Mouse (Mus musculus): Measurements from ENCODE around the gene Nufip1. TPM values are rescaled to one million over a fixed set of nuclear protein-coding genes. Genes with fewer than 3 reads are reported as not detected.

The Nufip1 gene
- polyA plus RNA-seq (2015; fragmentation: Nextera tagmentation; extraction: Ambion mirVana): 8.1 and 8.6 TPM in 2 replicates

DNA sequence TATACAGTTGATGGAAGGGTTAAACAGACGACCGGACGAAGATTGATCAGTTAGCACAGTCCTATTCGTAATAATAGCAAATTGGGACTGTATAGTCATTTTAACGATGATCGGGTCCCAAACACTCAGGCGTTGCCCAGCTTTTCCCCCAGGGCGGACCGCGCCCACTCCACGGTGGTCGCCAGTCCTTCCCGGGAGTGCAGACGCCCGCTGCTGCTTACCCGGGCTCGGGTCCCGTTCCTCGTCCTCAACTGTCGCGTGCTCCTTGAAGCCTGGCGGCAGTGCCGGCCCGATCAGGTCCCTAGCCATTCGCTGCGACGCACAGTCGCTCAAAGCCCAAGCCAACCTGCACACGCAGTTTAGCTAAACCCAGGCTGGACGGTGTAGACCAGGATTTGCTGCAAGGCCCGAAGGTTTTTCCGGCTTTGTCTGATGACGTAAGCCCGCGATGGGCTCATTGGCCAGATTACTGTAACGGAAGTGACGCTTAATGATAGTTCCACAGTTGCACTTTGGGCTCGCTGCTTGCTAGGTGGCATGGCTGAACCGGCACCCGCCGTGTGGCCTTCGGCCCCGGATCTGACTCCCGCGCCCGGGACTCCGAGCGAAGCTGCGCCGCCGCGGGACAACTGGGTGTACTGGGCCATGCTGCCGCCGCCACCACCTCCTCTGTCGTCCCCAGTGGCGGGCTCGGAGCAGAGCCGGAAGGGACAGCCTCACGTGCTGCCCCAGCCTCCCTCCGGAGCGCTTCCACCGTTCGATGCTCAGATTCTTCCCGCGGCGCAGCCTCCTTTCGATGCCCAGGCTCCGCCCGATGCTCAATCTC lies at the start of gene Nufip1, which contains the start of gene Gpalpp1:
Gene Nufip1 (plus strand): TSS at position 496 of the 826 bp plus-strand sequence.
Gene Gpalpp1 (minus strand): TSS at position 365 of the 826 bp plus-strand sequence.
- Histone ChIP-seq H3K36me3 (peaks cover 24% of the 10 kb centered on the region), H3K4me3 (peak within 1 kb of the TSS; percentile 99), H3K4me1 (replicated peaks) (peaks cover 13% of the 10 kb centered on the region), H3K9ac (peak within 1 kb of the TSS; percentile 86), H3K9me3 (replicated peaks) (no peaks in the 10 kb centered on the region), H3K27me3 (no peaks in the 10 kb centered on the region), H3K4me2 (peak within 1 kb of the TSS; percentile 76), H3K27ac (peak within 1 kb of the TSS; percentile 89)
- under 1% methylated on average over 69 of the region's 69 CpGs for WGBS
- peak; percentile 99 for ATAC-seq (replicated peaks; ENCODE audit: insufficient number of reproducible peaks, insufficient read depth, low FRiP score, low read depth)

DNA sequence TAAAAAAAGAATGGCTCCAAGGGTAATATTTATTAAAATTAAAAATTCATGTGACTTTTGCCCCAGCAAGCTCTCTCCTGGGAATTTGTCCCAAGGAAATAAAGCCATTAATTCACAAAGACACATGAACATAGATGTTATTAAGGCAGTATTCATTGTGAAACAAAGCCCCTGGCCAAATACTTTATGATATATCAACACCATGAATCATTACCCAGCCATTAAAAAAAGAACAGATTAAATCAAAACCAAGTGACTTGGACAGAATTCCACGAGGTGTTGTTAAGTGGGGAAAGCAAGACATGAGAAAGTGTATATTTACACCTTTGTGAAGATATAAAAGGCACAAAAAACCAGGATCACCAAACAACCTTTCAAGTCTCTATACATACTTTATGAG lies 43.5 kb upstream of the Nufip1 start:
- no peak overlapping the region for H3K4me3 ChIP-seq
- no peak overlapping the region for H3K4me2 ChIP-seq
- H3K36me3 ChIP-seq: no peaks in the 10 kb centered on the region
- no peak overlapping the region for H3K9ac ChIP-seq
- H3K27ac ChIP-seq: no peak overlapping the region
- 76% methylated on average over 1 of the region's 1 CpGs for WGBS
- no peaks in the 10 kb centered on the region for H3K4me1 ChIP-seq (replicated peaks)
- ATAC-seq (replicated peaks; ENCODE audit: insufficient number of reproducible peaks, insufficient read depth, low FRiP score, low read depth): no peak
- no peaks in the 10 kb centered on the region for H3K27me3 ChIP-seq
- H3K9me3 ChIP-seq (replicated peaks): no peaks in the 10 kb centered on the region

GRCm38 (mm10) chr14:76068296-76068695 lies 42.4 kb upstream of the Nufip1 start:
- no peak for ATAC-seq (replicated peaks; ENCODE audit: insufficient number of reproducible peaks, insufficient read depth, low FRiP score, low read depth)
- Histone ChIP-seq H3K4me3 (no peak overlapping the region), H3K4me1 (replicated peaks) (no peaks in the 10 kb centered on the region), H3K9ac (no peak overlapping the region), H3K4me2 (no peak overlapping the region), H3K9me3 (replicated peaks) (no peaks in the 10 kb centered on the region), H3K27me3 (no peaks in the 10 kb centered on the region), H3K36me3 (no peaks in the 10 kb centered on the region), H3K27ac (no peak overlapping the region)
- WGBS: 50% methylated on average over 4 of the region's 4 CpGs

DNA sequence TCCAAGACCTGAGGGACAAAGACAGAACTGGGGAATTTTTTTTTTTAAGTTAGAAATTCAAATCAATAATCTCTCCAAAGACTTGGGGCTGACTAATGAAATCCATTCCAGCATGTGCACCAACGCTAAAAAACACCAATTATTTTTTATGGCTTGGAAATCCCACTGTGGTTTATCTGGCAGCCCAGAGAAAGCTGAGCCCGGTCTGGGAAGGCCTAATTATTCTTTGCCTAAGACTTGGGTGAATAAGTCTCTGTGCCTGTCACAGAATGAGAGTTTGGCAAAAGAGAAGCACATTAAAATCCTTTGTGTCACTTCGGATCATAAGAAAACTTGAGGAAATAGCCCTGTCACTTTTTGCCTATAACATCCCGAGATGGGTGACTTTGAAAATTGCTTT lies 41.4 kb upstream of the Nufip1 start:
- 79% methylated on average over 4 of the region's 4 CpGs for WGBS
- no peak overlapping the region for H3K27ac ChIP-seq
- ATAC-seq (replicated peaks; ENCODE audit: insufficient number of reproducible peaks, insufficient read depth, low FRiP score, low read depth): no peak

DNA sequence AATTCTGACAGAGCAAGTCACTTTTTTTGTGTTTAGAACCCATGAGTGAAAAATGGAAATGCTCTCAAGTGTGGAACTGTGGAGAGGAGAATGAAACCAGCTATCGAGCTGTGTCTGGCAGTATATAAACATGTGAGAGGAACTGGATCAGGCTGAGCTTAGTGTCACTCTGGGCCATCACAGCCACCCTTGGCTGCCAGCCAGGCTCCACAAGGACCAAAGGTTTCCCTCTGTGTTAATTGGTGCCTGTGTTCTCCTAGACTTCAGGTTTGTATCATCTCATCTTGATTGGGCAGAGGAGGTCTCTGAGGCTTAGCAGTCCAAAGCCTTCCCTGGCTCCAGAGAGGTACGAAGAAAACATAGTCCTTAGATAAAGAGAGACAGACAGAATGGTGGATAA lies 38.1 kb upstream of the Nufip1 start:
- ATAC-seq (replicated peaks; ENCODE audit: insufficient number of reproducible peaks, insufficient read depth, low FRiP score, low read depth): no peak
- no peaks in the 10 kb centered on the region for H3K4me1 ChIP-seq (replicated peaks)
- H3K36me3 ChIP-seq: no peaks in the 10 kb centered on the region
- no peak overlapping the region for H3K27ac ChIP-seq
- H3K9ac ChIP-seq: no peak overlapping the region
- H3K9me3 ChIP-seq (replicated peaks): no peaks in the 10 kb centered on the region
- no peak overlapping the region for H3K4me2 ChIP-seq
- no peak overlapping the region for H3K4me3 ChIP-seq
- WGBS: 59% methylated on average over 2 of the region's 2 CpGs
- H3K27me3 ChIP-seq: no peaks in the 10 kb centered on the region

More for the DNA sequence above, 41.4 kb upstream of the Nufip1 start:
- H3K9ac ChIP-seq: no peak overlapping the region
- no peak overlapping the region for H3K4me2 ChIP-seq
- H3K27me3 ChIP-seq: no peaks in the 10 kb centered on the region
- no peaks in the 10 kb centered on the region for H3K9me3 ChIP-seq (replicated peaks)
- H3K4me3 ChIP-seq: no peak overlapping the region
- no peaks in the 10 kb centered on the region for H3K4me1 ChIP-seq (replicated peaks)
- no peaks in the 10 kb centered on the region for H3K36me3 ChIP-seq

GRCm38 (mm10) chr14:76074206-76074605 lies 36.5 kb upstream of the Nufip1 start:
- Histone ChIP-seq H3K4me1 (replicated peaks) (no peaks in the 10 kb centered on the region), H3K4me3 (no peak overlapping the region), H3K27ac (no peak overlapping the region), H3K4me2 (no peak overlapping the region), H3K27me3 (0 out of 2 replicates have a peak, but pooled peaks cover 3% of the 10 kb centered on the region), H3K36me3 (no peaks in the 10 kb centered on the region), H3K9ac (no peak overlapping the region), H3K9me3 (replicated peaks) (no peaks in the 10 kb centered on the region)
- 61% methylated on average over 1 of the region's 1 CpGs for WGBS
- no peak for ATAC-seq (replicated peaks; ENCODE audit: insufficient number of reproducible peaks, insufficient read depth, low FRiP score, low read depth)

DNA sequence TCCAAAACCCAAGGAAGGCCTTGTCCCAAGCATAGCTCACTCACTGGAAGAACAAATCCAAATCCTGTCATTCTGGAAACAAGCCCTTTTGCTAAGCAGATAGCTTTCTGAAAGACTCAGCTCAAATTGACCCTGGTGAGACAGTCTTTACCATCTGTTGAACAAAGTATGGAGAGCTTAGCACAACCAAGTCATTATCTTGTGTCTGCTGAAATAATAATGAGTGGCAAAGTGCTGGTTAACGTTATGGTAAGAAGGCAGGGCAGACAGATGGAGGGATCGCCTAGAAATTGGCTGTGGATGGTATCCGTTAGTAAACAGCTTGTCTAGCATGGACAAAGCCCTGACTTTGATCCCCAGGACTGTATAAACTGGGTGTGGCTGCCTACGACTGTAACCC lies 35.0 kb upstream of the Nufip1 start:
- no peaks in the 10 kb centered on the region for H3K36me3 ChIP-seq
- H3K27ac ChIP-seq: no peak overlapping the region
- H3K4me3 ChIP-seq: no peak overlapping the region
- H3K9me3 ChIP-seq (replicated peaks): no peaks in the 10 kb centered on the region
- WGBS: 59% methylated on average over 4 of the region's 4 CpGs
- H3K4me2 ChIP-seq: no peak overlapping the region
- ATAC-seq (replicated peaks; ENCODE audit: insufficient number of reproducible peaks, insufficient read depth, low FRiP score, low read depth): no peak
- H3K4me1 ChIP-seq (replicated peaks): no peaks in the 10 kb centered on the region
- H3K27me3 ChIP-seq: 0 out of 2 replicates have a peak, but pooled peaks cover 3% of the 10 kb centered on the region
- no peak overlapping the region for H3K9ac ChIP-seq

- WGBS: 70% methylated on average over 4 of the region's 4 CpGs
- Histone ChIP-seq H3K9me3 (replicated peaks) (no peaks in the 10 kb centered on the region), H3K4me3 (no peak overlapping the region), H3K9ac (no peak overlapping the region), H3K36me3 (no peaks in the 10 kb centered on the region), H3K27ac (no peak overlapping the region), H3K4me2 (no peak overlapping the region), H3K4me1 (replicated peaks) (no peaks in the 10 kb centered on the region), H3K27me3 (0 out of 2 replicates have a peak, but pooled peaks cover 3% of the 10 kb centered on the region)
- ATAC-seq (replicated peaks; ENCODE audit: insufficient number of reproducible peaks, insufficient read depth, low FRiP score, low read depth): no peak
These were observed 34.1 kb upstream of the Nufip1 start for GRCm38 (mm10) chr14:76076602-76077001.

DNA sequence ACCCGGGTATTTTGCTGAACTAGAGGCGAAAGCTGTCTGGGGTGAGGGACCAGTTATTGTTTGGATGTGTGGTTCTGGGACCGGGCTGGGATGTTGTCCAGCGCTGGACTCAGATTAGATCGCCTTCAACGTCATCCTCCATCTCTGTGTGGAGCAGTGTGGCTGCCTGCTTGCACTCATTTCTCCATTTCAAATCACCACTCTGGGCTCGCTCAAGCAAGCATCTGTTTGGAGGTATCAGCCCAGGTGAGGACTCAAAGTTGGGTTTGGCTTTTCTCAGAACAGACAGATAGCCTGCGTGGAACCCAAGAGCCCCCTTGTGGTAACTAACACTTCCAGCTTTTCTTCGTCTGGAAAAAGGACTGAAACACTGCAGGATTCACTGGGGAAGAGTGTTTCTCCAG lies 33.6 kb upstream of the Nufip1 start:
- Histone ChIP-seq H3K4me1 (replicated peaks) (no peaks in the 10 kb centered on the region), H3K36me3 (no peaks in the 10 kb centered on the region), H3K4me2 (no peak overlapping the region), H3K27me3 (0 out of 2 replicates have a peak, but pooled peaks cover 3% of the 10 kb centered on the region), H3K9me3 (replicated peaks) (no peaks in the 10 kb centered on the region), H3K9ac (no peak overlapping the region), H3K4me3 (no peak overlapping the region), H3K27ac (no peak overlapping the region)
- ATAC-seq (replicated peaks; ENCODE audit: insufficient number of reproducible peaks, insufficient read depth, low FRiP score, low read depth): no peak
- 44% methylated on average over 9 of the region's 9 CpGs for WGBS

DNA sequence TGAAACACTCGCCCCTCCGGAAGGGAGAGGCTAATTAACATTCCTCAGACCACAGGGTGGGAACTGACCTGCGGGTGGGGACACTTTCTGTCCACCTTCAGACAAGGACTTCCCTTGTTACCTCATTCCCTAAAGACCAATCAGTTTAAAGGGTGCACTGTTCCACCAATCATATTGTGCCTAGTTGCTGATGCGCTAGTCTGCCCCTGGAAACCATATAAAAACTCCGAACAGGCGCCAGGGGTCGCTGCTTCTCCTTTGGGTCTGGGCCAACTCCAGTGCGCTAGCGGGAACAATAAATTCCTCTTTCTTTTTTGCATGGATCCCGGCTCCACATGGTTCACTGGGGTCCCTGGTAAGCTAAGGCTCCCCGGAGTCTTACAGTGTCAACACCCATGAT lies 29.2 kb upstream of the Nufip1 start:
- Histone ChIP-seq H3K9ac (no peak overlapping the region), H3K4me1 (replicated peaks) (0 out of 2 replicates have a peak, but pooled peaks cover 3% of the 10 kb centered on the region), H3K4me3 (no peak overlapping the region), H3K4me2 (no peak overlapping the region), H3K9me3 (replicated peaks) (no peaks in the 10 kb centered on the region), H3K27me3 (0 out of 2 replicates have a peak, but pooled peaks cover 3% of the 10 kb centered on the region), H3K27ac (no peak overlapping the region), H3K36me3 (no peaks in the 10 kb centered on the region; the same call in 1 of the 2 replicates)
- ATAC-seq (replicated peaks; ENCODE audit: insufficient number of reproducible peaks, insufficient read depth, low FRiP score, low read depth): no peak
- 52% methylated on average over 11 of the region's 11 CpGs for WGBS

DNA sequence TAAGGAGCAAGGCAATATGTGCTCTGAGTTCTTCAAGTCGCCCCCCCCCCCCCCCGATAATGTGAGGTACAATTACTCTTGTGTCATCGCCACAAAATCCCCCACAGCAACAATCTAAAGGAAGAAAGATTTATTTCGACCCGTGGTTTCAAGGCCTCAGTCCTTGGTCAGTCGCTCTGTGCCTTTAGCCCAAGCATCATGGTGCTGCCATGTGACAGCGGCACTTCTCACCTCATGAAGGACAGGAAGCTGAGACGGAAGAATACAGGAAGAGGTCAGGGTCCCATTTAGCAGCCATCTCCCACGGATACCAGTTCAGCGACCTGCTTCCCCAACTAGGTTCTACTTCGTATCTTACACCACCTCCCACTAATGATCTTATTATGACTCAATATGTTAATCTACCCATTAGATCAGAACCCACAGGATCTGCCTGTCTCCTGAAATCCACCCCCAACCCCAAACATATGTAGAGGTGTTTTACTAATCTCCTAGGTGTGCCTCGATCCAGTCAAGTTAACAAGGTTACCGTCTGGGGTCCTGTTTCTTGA lies 28.5 kb upstream of the Nufip1 start:
- Histone ChIP-seq H3K4me3 (no peak overlapping the region), H3K9me3 (replicated peaks) (no peaks in the 10 kb centered on the region), H3K27ac (no peak overlapping the region), H3K4me1 (replicated peaks) (0 out of 2 replicates have a peak, but pooled peaks cover 3% of the 10 kb centered on the region), H3K4me2 (no peak overlapping the region), H3K27me3 (0 out of 2 replicates have a peak, but pooled peaks cover 3% of the 10 kb centered on the region), H3K9ac (no peak overlapping the region), H3K36me3 (no peaks in the 10 kb centered on the region; the same call in 1 of the 2 replicates)
- WGBS: 81% methylated on average over 13 of the region's 13 CpGs
- no peak for ATAC-seq (replicated peaks; ENCODE audit: insufficient number of reproducible peaks, insufficient read depth, low FRiP score, low read depth)

Data from heart, embryonic 15.5 days (tissue).